Mouse (Mus musculus) CH12.LX (cell line): ENCODE results near the gene Sipa1l3. TPM values are rescaled to one million over a fixed set of nuclear protein-coding genes. Genes with fewer than 3 reads are reported as not detected.

Experiments used
- DNase-seq: peaks from one replicate; pipeline ENCODE4 v3.0.0-alpha.2; 2013; ENCODE audit errors: extremely low read depth
- H3K27ac ChIP-seq: 2 replicates; pipeline ENCODE4 v1.5.1; 2012; ENCODE audit warnings: low read depth, mild to moderate bottlenecking, control low read depth, moderate library complexity; ENCODE audit not compliant: insufficient read depth
- H3K27me3 ChIP-seq: replicated peaks from 2 replicates; pipeline ENCODE3; 2012; ENCODE audit warnings: inconsistent platforms
- H3K36me3 ChIP-seq, 2 experiments: replicated peaks in 1 of 2; 2 replicates each; pipeline versions ENCODE3 to v1.6.1; 2012; ENCODE audit warnings: inconsistent platforms in 1 of 2, low read length in 1 of 2, mild to moderate bottlenecking in 1 of 2, mixed read lengths in 1 of 2, moderate library complexity in 1 of 2; ENCODE audit not compliant: control insufficient read depth in 1 of 2, insufficient read depth in 1 of 2
- H3K4me1 ChIP-seq, 2 experiments: 2 replicates each; pipeline ENCODE4 v1.6.1; 2012; ENCODE audit warnings: inconsistent platforms in 1 of 2, moderate library complexity in 1 of 2; ENCODE audit not compliant: insufficient read depth in 2 of 2, control insufficient read depth in 1 of 2
- H3K4me2 ChIP-seq: 2 replicates; pipeline ENCODE4 v1.6.1; 2012; ENCODE audit warnings: low read depth, mild to moderate bottlenecking, control low read depth; ENCODE audit not compliant: poor library complexity, insufficient read depth, severe bottlenecking
- H3K4me3 ChIP-seq, 3 experiments: fragments of 150-350 bp in 1 of 3; sonication (generic) in 1 of 3; replicated peaks in 1 of 3; 2 replicates each; pipeline versions ENCODE3 to v1.5.1; 2011 to 2012; ENCODE audit warnings: low read depth in 2 of 3, low read length in 2 of 3, mild to moderate bottlenecking in 2 of 3, moderate library complexity in 2 of 3, control low read depth in 1 of 3, improper control_type of control experiment in 1 of 3, inconsistent platforms in 1 of 3, mixed read lengths in 1 of 3; ENCODE audit not compliant: poor library complexity in 1 of 3
- H3K79me2 ChIP-seq: replicated peaks from 2 replicates; pipeline ENCODE4 v1.6.1; 2012; ENCODE audit warnings: mild to moderate bottlenecking, moderate library complexity; ENCODE audit not compliant: control insufficient read depth, poor library complexity, insufficient read depth, severe bottlenecking; ENCODE audit errors: extremely low read depth
- H3K9ac ChIP-seq: 2 replicates; pipeline ENCODE4 v1.6.1; 2012; ENCODE audit warnings: low read depth, mild to moderate bottlenecking, control low read depth, moderate library complexity; ENCODE audit not compliant: insufficient read depth
- H3K9me3 ChIP-seq: replicated peaks from 2 replicates; pipeline ENCODE3; 2012; ENCODE audit warnings: low read length, inconsistent platforms, mixed read lengths
- CHD1 ChIP-seq: IDR thresholded peaks from 2 replicates; pipeline ENCODE4 v1.6.1; 2012; ENCODE audit warnings: low read depth, low read length, improper control_type of control experiment, inconsistent platforms
- CTCF ChIP-seq, 2 experiments: IDR thresholded peaks in 1 of 2; conservative IDR thresholded peaks in 1 of 2; 2 replicates each; pipeline ENCODE4 v1.5.1; 2011 to 2012; ENCODE audit warnings: low read depth in 2 of 2, low read length in 2 of 2, improper control_type of control experiment in 1 of 2, inconsistent platforms in 1 of 2, mild to moderate bottlenecking in 1 of 2, moderate library complexity in 1 of 2
- E2F4 ChIP-seq: IDR thresholded peaks from 2 replicates; pipeline ENCODE4 v1.6.1; 2011; ENCODE audit warnings: low read depth, low read length, improper control_type of control experiment; ENCODE audit not compliant: insufficient replicate concordance
- ELF1 ChIP-seq: IDR thresholded peaks from 2 replicates; pipeline ENCODE4 v1.6.1; 2014; ENCODE audit warnings: low read depth, mild to moderate bottlenecking, inconsistent platforms, low read length, improper control_type of control experiment
- ETS1 ChIP-seq: conservative IDR thresholded peaks from 2 replicates; pipeline ENCODE4 v1.6.1; 2012; ENCODE audit warnings: low read depth, mild to moderate bottlenecking, inconsistent platforms, low read length, improper control_type of control experiment, moderate library complexity
- GABPA ChIP-seq: IDR thresholded peaks from 2 replicates; pipeline ENCODE4 v1.6.1; 2012; ENCODE audit warnings: low read depth, low read length, improper control_type of control experiment, inconsistent platforms; ENCODE audit not compliant: insufficient replicate concordance
- HCFC1 ChIP-seq: IDR thresholded peaks from 2 replicates; pipeline ENCODE4 v1.6.1; 2012; ENCODE audit warnings: low read depth, mild to moderate bottlenecking, inconsistent platforms, low read length, improper control_type of control experiment
- IRF4 ChIP-seq: IDR thresholded peaks from 2 replicates; pipeline ENCODE4 v1.6.1; 2014; ENCODE audit warnings: low read depth, mild to moderate bottlenecking, inconsistent platforms, low read length, improper control_type of control experiment
- MAFK ChIP-seq: IDR thresholded peaks from 2 replicates; pipeline ENCODE4 v1.6.1; 2011; ENCODE audit warnings: low read length, improper control_type of control experiment; ENCODE audit not compliant: insufficient replicate concordance
- MAZ ChIP-seq: IDR thresholded peaks from 2 replicates; pipeline ENCODE4 v1.6.1; 2012; ENCODE audit warnings: low read depth, mild to moderate bottlenecking, inconsistent platforms, low read length, improper control_type of control experiment, moderate library complexity
- MYC ChIP-seq: IDR thresholded peaks from 2 replicates; pipeline ENCODE4 v1.6.1; 2011; ENCODE audit warnings: low read depth, mild to moderate bottlenecking, improper control_type of control experiment, low read length
- NRF1 ChIP-seq: IDR thresholded peaks from 2 replicates; pipeline ENCODE4 v1.6.1; 2014; ENCODE audit warnings: low read depth, mild to moderate bottlenecking, inconsistent platforms, low read length, improper control_type of control experiment, moderate library complexity
- POLR2AphosphoS2 ChIP-seq: IDR thresholded peaks from 2 replicates; pipeline ENCODE4 v1.6.1; 2011; ENCODE audit warnings: low read depth, low read length, improper control_type of control experiment
- SMC3 ChIP-seq: IDR thresholded peaks from 2 replicates; pipeline ENCODE4 v1.6.1; 2011; ENCODE audit warnings: low read depth, low read length, improper control_type of control experiment
- TBP ChIP-seq: conservative IDR thresholded peaks from 2 replicates; pipeline ENCODE4 v1.6.1; 2011; ENCODE audit warnings: low read depth, low read length, improper control_type of control experiment
- TCF12 ChIP-seq: IDR thresholded peaks from 2 replicates; pipeline ENCODE4 v1.6.1; 2014; ENCODE audit warnings: low read depth, mild to moderate bottlenecking, inconsistent platforms, low read length, improper control_type of control experiment
- UBTF ChIP-seq: IDR thresholded peaks from 2 replicates; pipeline ENCODE4 v1.6.1; 2012; ENCODE audit warnings: low read depth, mild to moderate bottlenecking, inconsistent platforms, low read length, improper control_type of control experiment, moderate library complexity
- USF1 ChIP-seq: IDR thresholded peaks from 2 replicates; pipeline ENCODE4 v1.6.1; 2014; ENCODE audit warnings: low read depth, mild to moderate bottlenecking, inconsistent platforms, low read length, improper control_type of control experiment
- USF2 ChIP-seq: conservative IDR thresholded peaks from 2 replicates; pipeline ENCODE4 v1.6.1; 2011; ENCODE audit warnings: low read depth, low read length, improper control_type of control experiment
- ZC3H11A ChIP-seq: IDR thresholded peaks from 2 replicates; pipeline ENCODE4 v1.6.1; 2012; ENCODE audit warnings: low read depth, mild to moderate bottlenecking, inconsistent platforms, low read length, improper control_type of control experiment
- ZMIZ1 ChIP-seq: IDR thresholded peaks from 2 replicates; pipeline ENCODE4 v1.6.1; 2012; ENCODE audit warnings: low read depth, mild to moderate bottlenecking, inconsistent platforms, low read length, improper control_type of control experiment
- ZNF384 ChIP-seq: IDR thresholded peaks from 2 replicates; pipeline ENCODE4 v1.6.1; 2012; ENCODE audit warnings: low read depth, low read length, improper control_type of control experiment, inconsistent platforms
- dilution Hi-C: fragments of 300-500 bp; cut with MboI; formaldehyde crosslinking; loops from 2 replicates; pipeline ENCODE4 v1.14.3; 2020; ENCODE audit warnings: low sequenced_read_pairs; ENCODE audit not compliant: extremely low pct_unique_long_range_greater_than_20kb, extremely low pct_ligation_motif_present
- in situ Hi-C: fragments of 300-500 bp; cut with MboI; formaldehyde crosslinking; loops from 3 replicates; pipeline ENCODE4 v1.14.3; 2019; ENCODE audit warnings: low sequenced_read_pairs, low pct_ligation_motif_present, low pct_unique_long_range_greater_than_20kb, mixed read lengths
- polyA plus RNA-seq: library from polyadenylated mRNA; unstranded; fragments of >175 nt; gene quantifications from 2 replicates; pipeline ENCODE4 v1.2.1, GENCODE M21; 2012; ENCODE audit warnings: low read depth; ENCODE audit not compliant: insufficient read length
- total RNA-seq, 2 experiments: library from RNA; depleted of rRNA; stranded (reverse); fragments of 300-350 nt in 1 of 2; fragments of >200 nt in 1 of 2; gene quantifications; 2 replicates each; pipeline ENCODE4 v1.2.3; 2012 to 2014

Gene Sipa1l3
- total and polyA plus RNA-seq, 3 experiments: 1.6 to 8.8 (median 5.9) TPM

DNA sequence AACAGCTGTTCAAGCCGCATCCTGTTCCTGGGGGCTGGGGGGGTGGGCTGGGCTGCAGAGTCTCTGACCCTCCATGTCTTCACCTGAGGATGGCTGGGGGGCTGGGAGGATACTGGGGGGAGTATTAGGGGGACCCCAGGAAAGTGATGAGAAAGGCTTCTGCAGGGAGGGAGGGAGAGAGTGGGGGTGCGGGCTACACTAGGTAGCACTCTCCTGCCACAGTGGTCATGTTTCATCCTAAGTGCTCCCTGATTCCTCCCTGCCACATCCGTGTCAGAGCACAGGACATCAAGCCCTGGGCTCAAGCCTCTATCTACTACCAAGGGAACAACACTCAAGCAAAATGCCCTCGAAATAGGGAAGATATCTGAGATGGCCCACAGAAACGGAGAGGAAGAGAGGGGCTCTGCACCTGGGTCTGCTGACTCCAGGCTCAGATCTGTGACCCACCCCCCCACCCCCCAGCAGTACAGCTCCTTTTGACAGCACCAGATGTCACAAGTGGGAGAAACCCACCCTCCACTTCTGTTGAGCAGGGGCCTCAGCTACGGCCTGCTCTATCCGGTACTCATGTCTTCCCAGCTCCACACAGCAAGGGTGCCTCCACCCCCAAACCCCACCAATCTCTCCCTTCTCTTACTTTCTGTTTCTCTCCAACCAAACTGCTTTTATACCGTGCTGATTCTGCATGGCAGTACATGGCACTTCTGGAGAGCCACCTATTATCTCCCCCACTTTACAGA lies 106.4 kb downstream of the Sipa1l3 start:
- H3K27me3 ChIP-seq: no peaks in the 10 kb centered on the region
- H3K36me3 ChIP-seq: no peaks in the 10 kb centered on the region
- no peak overlapping the region for H3K9ac ChIP-seq
- peaks cover 0 to 3% of the 10 kb centered on the region in 2 experiments; a peak in 2 of 4 replicates for H3K4me1 ChIP-seq
- H3K27ac ChIP-seq: no peak overlapping the region
- dilution Hi-C loops (no loop called here), in situ Hi-C loops (no loop called here)
- H3K79me2 ChIP-seq: no peaks in the 10 kb centered on the region
- DNase-seq: no peak
- no peak for TF ChIP-seq ZC3H11A
- TF ChIP-seq CHD1: no peak
- TF ChIP-seq SMC3: no peak
- no peaks in the 10 kb centered on the region for H3K9me3 ChIP-seq
- no peak overlapping the region for H3K4me3 ChIP-seq
- H3K4me2 ChIP-seq: no peak overlapping the region

DNA sequence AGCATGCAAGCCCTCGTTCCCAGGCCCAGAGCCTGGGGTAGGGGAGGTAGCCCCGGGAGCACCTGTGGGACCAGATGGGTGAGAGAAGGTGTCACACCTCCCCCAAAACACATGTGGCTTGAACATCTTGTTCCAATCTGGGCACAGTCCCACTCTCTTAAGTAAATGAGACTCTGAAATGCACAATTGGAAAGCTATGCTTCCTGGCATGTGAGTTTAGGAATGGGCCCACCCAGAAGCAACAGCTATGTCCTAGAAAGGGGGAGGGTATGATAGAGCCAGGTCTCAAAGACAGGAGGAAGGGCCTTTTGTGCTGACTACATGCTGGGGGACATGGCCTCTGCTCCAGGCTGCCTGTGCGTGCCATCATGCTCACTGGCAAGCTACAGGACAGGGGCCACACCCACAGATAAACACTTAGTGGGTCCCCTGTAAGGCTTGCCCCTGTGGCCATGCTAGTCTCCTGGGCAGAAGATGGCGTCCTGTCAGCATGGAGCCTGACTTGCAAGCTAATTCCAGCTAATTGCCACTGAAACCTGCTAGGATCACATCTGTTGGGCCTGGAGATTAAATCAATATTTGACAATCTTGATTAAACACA lies 107.1 kb downstream of the Sipa1l3 start:
- in situ Hi-C loops: no loop called here

DNA sequence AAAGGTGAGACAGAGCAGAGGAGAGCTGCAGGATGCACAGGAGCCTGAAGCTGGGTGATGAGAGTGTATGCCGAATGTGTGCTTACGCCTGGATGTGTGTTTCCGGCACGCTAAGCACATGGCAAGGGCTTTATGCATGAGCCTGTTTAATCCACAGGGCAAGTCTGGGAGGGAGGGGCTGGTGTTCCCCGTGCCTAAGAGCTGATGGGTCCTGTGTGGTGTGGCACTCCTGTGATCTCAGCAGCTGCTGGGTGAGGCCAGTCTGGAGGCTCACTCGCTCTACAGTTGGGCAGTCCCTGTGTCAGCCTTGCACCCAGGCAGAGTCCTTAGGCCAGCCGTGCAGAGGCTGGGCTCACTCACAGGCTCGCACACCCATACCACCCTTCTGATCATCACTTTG lies 108.0 kb downstream of the Sipa1l3 start:
- Histone ChIP-seq H3K79me2 (no peaks in the 10 kb centered on the region), H3K27ac (no peak overlapping the region), H3K9ac (no peak overlapping the region), H3K4me1 (peaks cover 0 to 11% of the 10 kb centered on the region in 2 experiments; a peak in 2 of 4 replicates), H3K27me3 (no peaks in the 10 kb centered on the region), H3K9me3 (no peaks in the 10 kb centered on the region), H3K4me3 (no peak overlapping the region), H3K36me3 (no peaks in the 10 kb centered on the region), H3K4me2 (no peak overlapping the region)
- DNase-seq: no peak
- dilution Hi-C loops: no loop called here
- no peak for TF ChIP-seq CTCF (conservative IDR thresholded peaks at IDR 0.05 in 1 of 2, IDR thresholded peaks at IDR 0.05 in 1 of 2; ENCODE audit: low read depth in 2 of 2, low read length in 2 of 2)
- TF ChIP-seq TCF12: no peak
- TF ChIP-seq ELF1: no peak
- no peak for TF ChIP-seq ZC3H11A
- in situ Hi-C loops: no loop called here

More for the DNA sequence above, 107.1 kb downstream of the Sipa1l3 start:
- Histone ChIP-seq H3K9me3 (no peaks in the 10 kb centered on the region), H3K79me2 (no peaks in the 10 kb centered on the region), H3K9ac (no peak overlapping the region), H3K4me3 (no peak overlapping the region), H3K36me3 (no peaks in the 10 kb centered on the region), H3K27me3 (no peaks in the 10 kb centered on the region), H3K4me1 (peaks cover 0 to 8% of the 10 kb centered on the region in 2 experiments; a peak in 2 of 4 replicates), H3K27ac (no peak overlapping the region), H3K4me2 (no peak overlapping the region)
- no peak for TF ChIP-seq MYC
- no peak for TF ChIP-seq ETS1
- TF ChIP-seq NRF1: no peak
- no peak for TF ChIP-seq MAFK
- TF ChIP-seq HCFC1: no peak
- TF ChIP-seq USF2: no peak
- TF ChIP-seq ZNF384: no peak
- TF ChIP-seq POLR2AphosphoS2: no peak
- TF ChIP-seq ZMIZ1: no peak
- TF ChIP-seq TBP: no peak
- TF ChIP-seq USF1: no peak
- no peak for TF ChIP-seq E2F4
- no peak for TF ChIP-seq GABPA
- no peak for TF ChIP-seq UBTF
- TF ChIP-seq MAZ: no peak
- TF ChIP-seq IRF4: no peak
- TF ChIP-seq CHD1: no peak
- DNase-seq: no peak
- dilution Hi-C loops: no loop called here
